Mouse (Mus musculus): ENCODE measurements around the gene Fads6.

- TF ChIP-seq CTCF (IDR thresholded peaks at IDR 0.05; ENCODE audit: low read depth) (no peak), EP300 (IDR thresholded peaks at IDR 0.05; ENCODE audit: low read depth) (no peak)
Measured at GRCm38 (mm10) chr11:115251258-115251657, 46.2 kb downstream of the Fads6 start.

All from heart, postnatal 0 days (tissue).